Comparison of ENCODE assay signal across 9 mouse cellular contexts in the genomic region with DNA sequence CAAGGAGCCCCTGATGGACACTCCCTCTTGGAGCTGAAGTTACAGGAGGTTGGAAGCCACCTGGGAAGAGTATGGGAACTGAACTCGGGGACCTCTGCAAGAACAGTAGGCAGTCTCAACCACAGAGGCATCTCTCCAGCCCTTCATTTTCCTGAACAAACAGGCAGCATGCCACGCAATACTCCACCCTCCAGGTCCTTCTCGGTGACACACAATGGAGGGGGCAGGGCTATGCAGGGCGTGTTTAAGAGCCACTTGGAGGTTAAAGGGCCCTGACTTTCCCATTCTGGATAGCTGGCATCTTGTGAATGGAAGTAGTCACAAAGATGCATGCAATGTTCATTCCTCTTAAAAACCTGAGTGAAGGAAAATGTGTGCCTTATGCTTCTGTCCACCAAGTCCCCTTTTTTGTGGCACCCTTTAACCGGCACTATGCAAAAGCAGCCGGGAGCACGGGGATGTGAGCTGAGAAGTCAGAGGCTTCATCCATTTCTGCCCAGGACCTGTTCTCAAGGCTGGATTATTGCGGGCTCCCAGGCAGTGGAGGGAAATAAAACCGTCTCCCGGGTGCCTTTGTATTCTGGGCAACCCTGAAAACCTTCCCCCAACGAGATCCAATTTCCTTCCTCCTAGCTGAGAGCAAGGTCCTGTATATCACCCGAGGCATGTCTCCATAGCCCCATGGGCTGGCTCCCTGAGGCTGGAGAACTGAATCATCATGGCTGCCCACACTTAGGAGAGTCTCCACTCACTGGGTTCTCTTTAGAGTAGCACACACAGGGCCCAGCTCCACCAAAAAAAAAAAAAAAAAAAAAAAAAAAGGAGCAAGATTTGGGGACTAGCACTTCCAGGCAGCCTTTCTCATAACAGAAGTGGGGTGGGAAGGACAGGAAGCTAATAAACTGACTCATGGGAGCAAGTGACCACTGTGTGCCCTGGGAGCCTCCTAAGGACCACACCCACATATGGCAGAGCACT. TPM values are rescaled to one million over a fixed set of nuclear protein-coding genes. Genes with fewer than 3 reads are reported as not detected.
A peak's percentile ranks its signal among the peaks of the same experiment; 100 is the strongest.
DNase-seq lines count a peak whose midpoint lies in the region; ATAC-seq and TF ChIP-seq lines count a peak whose summit lies in the region.
"Had no signal": no experiment of that assay in that cellular context is flagged by ENCODE, and none has a peak within 500 bp of the region (broad histone marks: within the 10 kb centered on the region; RNA-seq: fewer than 3 reads in every experiment).

No protein-coding gene starts in this region.

- ATAC-seq in forebrain, embryonic 13.5 days, result no peak
- no peak for ATAC-seq in heart, embryonic 12.5 days (ENCODE audit: insufficient number of reproducible peaks, low FRiP score)
- ATAC-seq in liver, embryonic 13.5 days (ENCODE audit: low read depth), result no peak
- no peak for ATAC-seq in activated CD4-positive, CD25-positive, alpha-beta regulatory T cell, adult 4 months

- no peak for TF ChIP-seq CTCF in ES-Bruce4 (IDR thresholded peaks at IDR 0.05; ENCODE audit: low read depth, low read length)

- DNase-seq in forebrain, embryonic 10.5 days (ENCODE audit: extremely low spot score, low spot score), result no peak
- DNase-seq in liver, embryonic 13.5 days, result no peak
- DNase-seq in right cerebral cortex, postnatal 4 days, result no peak
- no peak for DNase-seq in urinary bladder, adult 2 months (ENCODE audit: low spot score)

- TF ChIP-seq POLR2A in ES-Bruce4 (IDR thresholded peaks at IDR 0.05; ENCODE audit: insufficient read depth, low read length), result no peak

- WGBS in forebrain, embryonic 10.5 days, result 24% methylated on average over 12 of the region's 12 CpGs
- 16% methylated on average over 12 of the region's 12 CpGs for WGBS in forebrain, embryonic 13.5 days
- 35% methylated on average over 12 of the region's 12 CpGs for WGBS in heart, embryonic 12.5 days
- 21% methylated on average over 12 of the region's 12 CpGs for WGBS in liver, embryonic 13.5 days (ENCODE audit: insufficient replicate concordance)

- peaks cover 13% of the 10 kb centered on the region for H3K27me3 ChIP-seq in forebrain, embryonic 10.5 days (ENCODE audit: poor library complexity, severe bottlenecking)
- H3K27me3 ChIP-seq in forebrain, embryonic 13.5 days, result no peaks in the 10 kb centered on the region
- no peaks in the 10 kb centered on the region for H3K27me3 ChIP-seq in ES-Bruce4 (ENCODE audit: control insufficient read depth, insufficient read depth, low read length, poor library complexity, severe bottlenecking)
- no peaks in the 10 kb centered on the region for H3K27me3 ChIP-seq in heart, embryonic 12.5 days (replicated peaks)
- H3K27me3 ChIP-seq in liver, embryonic 13.5 days, result no peaks in the 10 kb centered on the region

- H3K27ac ChIP-seq in forebrain, embryonic 10.5 days, result peak overlapping the region; percentile 12; the same call in 1 of the 2 replicates
- no peak overlapping the region for H3K27ac ChIP-seq in forebrain, embryonic 13.5 days
- peak overlapping the region; percentile 58 for H3K27ac ChIP-seq in ES-Bruce4 (ENCODE audit: insufficient read depth, low read length)
- peak overlapping the region; percentile 95 for H3K27ac ChIP-seq in heart, embryonic 12.5 days (ENCODE audit: poor library complexity, severe bottlenecking)
- peak overlapping the region; percentile 99 for H3K27ac ChIP-seq in liver, embryonic 13.5 days
- H3K27ac ChIP-seq: midbrain, embryonic 12.5 days had no signal

- peak; percentile 58; the same call in 1 of the 2 replicates for TF ChIP-seq EP300 in ES-Bruce4 (IDR thresholded peaks at IDR 0.05; ENCODE audit: insufficient read depth, low read depth, low read length)

- H3K9ac ChIP-seq in forebrain, embryonic 13.5 days, result no peak overlapping the region
- no peak overlapping the region for H3K9ac ChIP-seq in ES-Bruce4 (ENCODE audit: low read depth, poor library complexity, severe bottlenecking)
- H3K9ac ChIP-seq in heart, embryonic 12.5 days, result peak overlapping the region; percentile 63
- H3K9ac ChIP-seq in liver, embryonic 13.5 days, result peak overlapping the region; percentile 49
- H3K9ac ChIP-seq: midbrain, embryonic 12.5 days had no signal

- peaks cover 77% of the 10 kb centered on the region for H3K4me1 ChIP-seq in forebrain, embryonic 10.5 days
- peaks cover 42% of the 10 kb centered on the region for H3K4me1 ChIP-seq in forebrain, embryonic 13.5 days
- H3K4me1 ChIP-seq in ES-Bruce4 (ENCODE audit: control insufficient read depth, insufficient read depth, low read length), result peaks cover 7% of the 10 kb centered on the region
- H3K4me1 ChIP-seq in heart, embryonic 12.5 days (replicated peaks), result peaks cover 72% of the 10 kb centered on the region
- peaks cover 93% of the 10 kb centered on the region for H3K4me1 ChIP-seq in liver, embryonic 13.5 days (replicated peaks)

- no peaks in the 10 kb centered on the region for H3K36me3 ChIP-seq in forebrain, embryonic 10.5 days (replicated peaks)
- H3K36me3 ChIP-seq in forebrain, embryonic 13.5 days (ENCODE audit: poor library complexity, severe bottlenecking), result no peaks in the 10 kb centered on the region
- no peaks in the 10 kb centered on the region for H3K36me3 ChIP-seq in ES-Bruce4 (ENCODE audit: control insufficient read depth, insufficient read depth, low read length, poor library complexity, severe bottlenecking)
- H3K36me3 ChIP-seq in heart, embryonic 12.5 days, result no peaks in the 10 kb centered on the region
- peaks cover 6% of the 10 kb centered on the region; the same call in 1 of the 2 replicates for H3K36me3 ChIP-seq in liver, embryonic 13.5 days
- H3K36me3 ChIP-seq: midbrain, embryonic 12.5 days had no signal

- no peak overlapping the region for H3K4me2 ChIP-seq in forebrain, embryonic 13.5 days
- peak overlapping the region; percentile 77 for H3K4me2 ChIP-seq in heart, embryonic 12.5 days
- peak overlapping the region; percentile 99 for H3K4me2 ChIP-seq in liver, embryonic 13.5 days
- H3K4me2 ChIP-seq: midbrain, embryonic 12.5 days had no signal

- no peak overlapping the region for H3K4me3 ChIP-seq in forebrain, embryonic 10.5 days
- H3K4me3 ChIP-seq in forebrain, embryonic 13.5 days, result no peak overlapping the region
- no peak overlapping the region for H3K4me3 ChIP-seq in ES-Bruce4 (ENCODE audit: low read depth, low read length)
- peak overlapping the region; percentile 2 for H3K4me3 ChIP-seq in heart, embryonic 12.5 days
- peak overlapping the region; percentile 28; the same call in 1 of the 2 replicates for H3K4me3 ChIP-seq in liver, embryonic 13.5 days (replicated peaks)
- H3K4me3 ChIP-seq: midbrain, embryonic 12.5 days had no signal

- no peaks in the 10 kb centered on the region for H3K9me3 ChIP-seq in forebrain, embryonic 10.5 days
- no peaks in the 10 kb centered on the region for H3K9me3 ChIP-seq in forebrain, embryonic 13.5 days (replicated peaks)
- H3K9me3 ChIP-seq in ES-Bruce4 (replicated peaks; ENCODE audit: control insufficient read depth, insufficient read depth, low read length, poor library complexity, severe bottlenecking), result no peaks in the 10 kb centered on the region
- no peaks in the 10 kb centered on the region for H3K9me3 ChIP-seq in heart, embryonic 12.5 days (replicated peaks)
- no peaks in the 10 kb centered on the region for H3K9me3 ChIP-seq in liver, embryonic 13.5 days (replicated peaks)
- H3K9me3 ChIP-seq: midbrain, embryonic 12.5 days had no signal

RNA-seq across cellular contexts. Expression of a gene that starts 42.8 kb away (rescaled TPM):
- polyA plus RNA-seq in forebrain, embryonic 10.5 days (2016; fragmentation: Nextera tagmentation; extraction: Ambion mirVana), result 29.4 and 30.0 TPM in 2 replicates
- 39.5 and 46.8 TPM in 2 replicates for polyA plus RNA-seq in forebrain, embryonic 13.5 days (2015; fragmentation: Nextera tagmentation; extraction: Ambion mirVana)
- 59.5 and 61.3 TPM in 2 replicates for polyA plus RNA-seq in ES-Bruce4 (2011; ENCODE audit: insufficient read depth, insufficient read length, low read depth, missing spikeins)
- polyA plus RNA-seq in heart, embryonic 12.5 days (2016; fragmentation: Nextera tagmentation; extraction: Ambion mirVana), result 215 and 227 TPM in 2 replicates
- polyA plus RNA-seq in liver, embryonic 13.5 days (2015; fragmentation: Nextera tagmentation; extraction: Ambion mirVana), result 88.4 and 108 TPM in 2 replicates
- polyA plus RNA-seq in activated CD4-positive, CD25-positive, alpha-beta regulatory T cell, adult 4 months (2017; shearing (Covaris generic)), result 10 to 100 TPM; 52.7 to 92.5 TPM
- polyA plus RNA-seq in urinary bladder, adult 2 months (2012; rRNA removed), result 53.9 and 83.8 TPM in 2 replicates

Comparison
In these comparisons a context has a peak if more than half of its experiments do, and no peak if none do; other contexts are left out.
1. H3K4me3 ChIP-seq: peak in heart, embryonic 12.5 days (single experiment) and liver, embryonic 13.5 days (single experiment); none in forebrain, embryonic 10.5 days (single experiment), forebrain, embryonic 13.5 days (single experiment) and ES-Bruce4 (single experiment).
2. H3K9ac ChIP-seq: peak in heart, embryonic 12.5 days (single experiment) and liver, embryonic 13.5 days (single experiment); none in forebrain, embryonic 13.5 days (single experiment) and ES-Bruce4 (single experiment).